Mouse (Mus musculus) neural tube, embryonic 13.5 days (tissue): ENCODE measurements around the gene Scarf1. TPM values are rescaled to one million over a fixed set of nuclear protein-coding genes. Genes with fewer than 3 reads are reported as not detected.

Experiments used
- ATAC-seq: fragments of 200-750 bp; cut with Nextera tagmentation; 2 replicates; pipeline ENCODE4 v1.8.0; 2017; ENCODE audit warnings: low read depth, mild to moderate bottlenecking, moderate TSS enrichment, moderate library complexity
- H3K27ac ChIP-seq: fragments of 300-500 bp; sonication (generic); replicated peaks from 2 replicates; pipeline ENCODE4 v1.5.1; 2015; ENCODE audit warnings: moderate library complexity, mild to moderate bottlenecking, inconsistent platforms
- H3K27me3 ChIP-seq: fragments of 300-500 bp; sonication (generic); 2 replicates; pipeline ENCODE4 v1.6.1; 2015; ENCODE audit warnings: mild to moderate bottlenecking, inconsistent platforms
- H3K36me3 ChIP-seq: fragments of 300-500 bp; sonication (generic); 2 replicates; pipeline ENCODE4 v1.6.1; 2015; ENCODE audit warnings: mild to moderate bottlenecking, inconsistent platforms
- H3K4me1 ChIP-seq: fragments of 300-500 bp; sonication (generic); replicated peaks from 2 replicates; pipeline ENCODE4 v1.6.1; 2015; ENCODE audit warnings: inconsistent platforms
- H3K4me2 ChIP-seq: fragments of 300-500 bp; sonication (generic); 2 replicates; pipeline ENCODE4 v1.6.1; 2015; ENCODE audit warnings: inconsistent platforms, mild to moderate bottlenecking, moderate library complexity
- H3K4me3 ChIP-seq: fragments of 300-500 bp; sonication (generic); 2 replicates; pipeline ENCODE4 v1.5.1; 2015; ENCODE audit warnings: mild to moderate bottlenecking, inconsistent platforms
- H3K9ac ChIP-seq: fragments of 300-500 bp; sonication (generic); 2 replicates; pipeline ENCODE4 v1.6.1; 2015; ENCODE audit warnings: moderate library complexity, mild to moderate bottlenecking, inconsistent platforms
- H3K9me3 ChIP-seq: fragments of 300-500 bp; sonication (generic); 2 replicates; pipeline ENCODE4 v1.6.1; 2016; ENCODE audit warnings: inconsistent platforms
- WGBS: fragments of 180-500 bp; shearing (Covaris S2); methylation state at CpG from one replicate; pipeline ENCODE4 v1.1.7; 2015; 5-methylcytosine and 5-hydroxymethylcytosine counted together
- polyA plus RNA-seq: library from polyadenylated mRNA; unstranded; fragments of >200 nt; fragmentation: Nextera tagmentation; extraction: Ambion mirVana; gene quantifications from 2 replicates; pipeline ENCODE4 v1.2.1, GENCODE M21; 2015

Gene Scarf1
- polyA plus RNA-seq, 1 experiment from 2014 or later, result 4.7 TPM

GRCm38 (mm10) chr11:75486601-75487285 lies 26.6 kb upstream of the Scarf1 start, which contains the start of gene Prpf8:
TSS of gene Prpf8 (plus strand) at chr11:75486816.
- Histone ChIP-seq H3K36me3 (peaks cover 34% of the 10 kb centered on the region), H3K9ac (peak within 1 kb of the TSS; percentile 97), H3K4me2 (peak within 1 kb of the TSS; percentile 84), H3K4me3 (peak within 1 kb of the TSS; percentile 92), H3K27me3 (peaks cover 5% of the 10 kb centered on the region; the same call in 1 of the 2 replicates), H3K27ac (peak within 1 kb of the TSS; percentile 75), H3K4me1 (peaks cover 18% of the 10 kb centered on the region), H3K9me3 (no peaks in the 10 kb centered on the region)
- WGBS, result under 1% methylated on average over 52 of the region's 52 CpGs
- peak; percentile 100 for ATAC-seq

- Histone ChIP-seq H3K27ac (no peak overlapping the region), H3K9me3 (no peaks in the 10 kb centered on the region), H3K27me3 (peaks cover 5% of the 10 kb centered on the region; the same call in 1 of the 2 replicates), H3K36me3 (peaks cover 42% of the 10 kb centered on the region), H3K9ac (peak overlapping the region; percentile 97), H3K4me2 (peak overlapping the region; percentile 84), H3K4me3 (peak overlapping the region; percentile 92), H3K4me1 (peaks cover 18% of the 10 kb centered on the region)
- no peak for ATAC-seq
- WGBS, result 46% methylated on average over 6 of the region's 6 CpGs
These were observed 25.8 kb upstream of the Scarf1 start for GRCm38 (mm10) chr11:75487496-75487895.

DNA sequence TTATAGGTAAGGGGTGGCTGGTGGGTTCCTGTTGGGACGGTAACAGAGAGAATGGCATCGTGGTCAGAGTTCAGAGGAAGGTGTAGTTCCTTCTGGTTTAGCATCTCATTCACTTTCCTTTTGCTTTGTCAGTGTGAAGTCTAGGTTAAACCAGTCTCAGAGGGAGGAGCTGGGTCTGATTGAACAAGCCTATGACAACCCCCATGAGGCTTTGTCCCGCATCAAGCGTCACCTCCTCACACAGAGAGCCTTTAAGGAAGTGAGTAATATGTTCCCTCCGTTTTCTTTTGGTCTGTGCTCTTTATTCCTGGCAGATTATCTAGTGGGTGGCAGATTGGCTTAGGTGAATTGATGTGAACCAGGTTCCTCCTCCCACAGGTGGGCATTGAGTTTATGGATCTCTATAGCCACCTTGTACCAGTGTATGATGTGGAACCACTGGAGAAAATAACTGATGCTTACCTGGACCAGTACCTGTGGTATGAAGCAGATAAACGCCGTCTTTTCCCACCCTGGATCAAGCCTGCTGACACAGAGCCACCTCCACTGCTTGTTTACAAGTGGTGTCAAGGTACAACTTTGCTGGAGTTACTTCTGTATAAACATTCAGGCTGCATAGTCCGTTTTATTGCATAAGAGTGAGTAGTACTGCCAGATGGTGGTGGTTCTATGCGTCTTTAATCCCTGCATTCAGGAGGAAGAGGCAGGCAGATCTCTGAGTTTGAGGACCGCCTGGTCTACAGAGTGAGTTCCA lies 18.9 kb upstream of the Scarf1 start:
- H3K4me2 ChIP-seq, result no peak overlapping the region
- H3K27me3 ChIP-seq, result no peaks in the 10 kb centered on the region
- no peak overlapping the region for H3K4me3 ChIP-seq
- H3K36me3 ChIP-seq, result peaks cover 99% of the 10 kb centered on the region
- H3K9ac ChIP-seq, result no peak overlapping the region
- WGBS, result 97% methylated on average over 10 of the region's 10 CpGs
- H3K4me1 ChIP-seq, result no peaks in the 10 kb centered on the region
- ATAC-seq, result no peak
- H3K9me3 ChIP-seq, result no peaks in the 10 kb centered on the region
- no peak overlapping the region for H3K27ac ChIP-seq

DNA sequence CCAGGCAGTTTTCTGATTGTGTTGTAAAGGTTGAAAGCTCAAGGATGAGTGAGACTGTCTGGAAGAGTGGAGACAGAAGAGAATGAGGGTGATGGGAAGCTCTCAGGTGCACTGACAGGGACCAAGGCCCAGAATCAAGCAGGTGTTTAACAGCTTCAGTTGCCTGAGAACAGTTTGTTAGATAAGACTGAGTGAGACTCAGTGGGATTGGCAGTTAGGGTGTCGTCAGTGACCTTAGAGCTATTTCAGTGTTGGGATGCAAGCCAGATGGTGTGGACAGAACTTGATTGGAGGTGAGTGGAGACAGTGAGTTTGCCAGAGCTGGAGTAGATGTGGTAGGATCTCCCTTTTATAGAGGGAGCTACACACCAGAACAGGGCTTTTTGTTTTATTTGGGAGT lies 15.2 kb upstream of the Scarf1 start:
- Histone ChIP-seq H3K4me1 (no peaks in the 10 kb centered on the region), H3K36me3 (peaks cover 99% of the 10 kb centered on the region), H3K9ac (no peak overlapping the region), H3K9me3 (no peaks in the 10 kb centered on the region), H3K27me3 (no peaks in the 10 kb centered on the region), H3K4me3 (no peak overlapping the region), H3K27ac (no peak overlapping the region), H3K4me2 (no peak overlapping the region)
- ATAC-seq, result no peak
- WGBS, result 88% methylated on average over 1 of the region's 1 CpGs

DNA sequence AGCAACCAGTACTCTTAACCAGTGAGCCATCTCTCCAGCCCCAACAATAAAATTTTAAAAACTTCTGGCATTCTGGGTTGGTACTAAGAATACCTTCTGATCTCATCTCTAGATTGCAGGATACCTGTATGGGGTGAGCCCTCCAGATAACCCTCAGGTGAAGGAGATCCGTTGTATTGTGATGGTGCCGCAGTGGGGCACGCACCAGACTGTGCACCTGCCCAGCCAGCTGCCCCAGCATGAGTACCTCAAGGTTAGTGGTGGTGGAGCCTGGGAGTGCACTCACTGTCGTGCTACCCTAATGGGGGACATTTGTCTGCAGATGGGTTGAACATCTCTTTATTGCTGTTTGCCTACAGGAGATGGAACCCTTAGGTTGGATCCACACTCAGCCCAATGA lies 5.2 kb upstream of the Scarf1 start:
- no peak overlapping the region for H3K4me3 ChIP-seq
- no peak for ATAC-seq
- H3K4me1 ChIP-seq, result peaks cover 23% of the 10 kb centered on the region
- H3K9me3 ChIP-seq, result no peaks in the 10 kb centered on the region
- H3K27me3 ChIP-seq, result no peaks in the 10 kb centered on the region
- no peak overlapping the region for H3K4me2 ChIP-seq
- peaks cover 74% of the 10 kb centered on the region for H3K36me3 ChIP-seq
- WGBS, result 95% methylated on average over 4 of the region's 4 CpGs
- no peak overlapping the region for H3K9ac ChIP-seq
- H3K27ac ChIP-seq, result no peak overlapping the region

DNA sequence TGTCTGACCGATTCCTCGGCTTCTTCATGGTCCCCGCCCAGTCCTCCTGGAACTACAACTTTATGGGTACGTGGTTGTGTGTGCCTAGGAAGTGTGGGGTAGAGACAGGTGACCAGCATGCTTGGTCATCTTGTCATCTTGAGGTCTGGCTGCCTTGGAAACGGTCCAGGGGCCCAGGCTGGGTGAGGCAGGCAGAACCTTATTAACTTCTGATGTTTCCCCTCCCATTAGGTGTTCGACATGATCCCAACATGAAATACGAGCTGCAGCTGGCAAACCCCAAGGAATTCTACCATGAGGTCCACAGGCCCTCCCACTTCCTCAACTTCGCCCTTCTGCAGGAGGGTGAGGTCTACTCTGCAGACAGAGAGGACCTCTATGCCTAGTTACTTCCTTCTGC lies 4.4 kb upstream of the Scarf1 start:
- Histone ChIP-seq H3K36me3 (peaks cover 66% of the 10 kb centered on the region), H3K4me1 (peaks cover 23% of the 10 kb centered on the region), H3K9me3 (no peaks in the 10 kb centered on the region), H3K27ac (no peak overlapping the region), H3K9ac (no peak overlapping the region), H3K4me3 (no peak overlapping the region), H3K27me3 (no peaks in the 10 kb centered on the region), H3K4me2 (no peak overlapping the region)
- no peak for ATAC-seq
- WGBS, result 79% methylated on average over 8 of the region's 8 CpGs

GRCm38 (mm10) chr11:75509741-75510626 lies 3.4 kb upstream of the Scarf1 start, which contains the start of gene Rilp:
TSS of gene Rilp (plus strand) at chr11:75510094.
- 2% methylated on average over 43 of the region's 43 CpGs for WGBS
- peaks cover 55% of the 10 kb centered on the region for H3K36me3 ChIP-seq
- H3K9ac ChIP-seq, result peak within 1 kb of the TSS; percentile 73
- H3K4me1 ChIP-seq, result peaks cover 23% of the 10 kb centered on the region
- peak within 1 kb of the TSS; percentile 84 for H3K4me2 ChIP-seq
- no peaks in the 10 kb centered on the region for H3K27me3 ChIP-seq
- H3K27ac ChIP-seq, result peak within 1 kb of the TSS; percentile 78
- H3K9me3 ChIP-seq, result no peaks in the 10 kb centered on the region
- peak within 1 kb of the TSS; percentile 50 for H3K4me3 ChIP-seq
- peak; percentile 87 for ATAC-seq

- peaks cover 23% of the 10 kb centered on the region for H3K4me1 ChIP-seq
- H3K4me2 ChIP-seq, result peak overlapping the region; percentile 84
- H3K27me3 ChIP-seq, result no peaks in the 10 kb centered on the region
- no peaks in the 10 kb centered on the region for H3K9me3 ChIP-seq
- peaks cover 49% of the 10 kb centered on the region for H3K36me3 ChIP-seq
- 1% methylated on average over 24 of the region's 24 CpGs for WGBS
- peak overlapping the region; percentile 73 for H3K9ac ChIP-seq
- peak; percentile 91 for ATAC-seq
- H3K27ac ChIP-seq, result peak overlapping the region; percentile 78
- H3K4me3 ChIP-seq, result peak overlapping the region; percentile 50
These were observed 2.7 kb upstream of the Scarf1 start for GRCm38 (mm10) chr11:75510627-75510993.

DNA sequence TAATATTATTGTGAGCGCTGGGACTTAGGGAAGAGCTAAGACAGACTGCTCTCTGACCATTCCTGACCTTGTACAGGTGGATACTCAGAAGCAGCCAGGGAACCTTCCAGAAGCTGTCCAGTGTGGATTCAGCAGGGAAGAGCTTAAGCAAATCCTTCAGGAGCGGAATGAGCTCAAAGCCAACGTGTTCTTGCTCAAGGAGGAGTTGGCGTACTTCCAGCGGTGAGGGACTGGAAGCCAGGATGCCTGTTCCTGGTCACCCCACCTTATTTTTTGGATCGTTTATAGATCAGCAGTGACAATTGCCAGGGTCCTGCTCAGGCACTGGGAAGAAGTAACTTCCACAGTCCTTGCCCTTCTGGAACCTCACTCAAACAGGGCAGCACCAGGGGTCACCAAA lies 2.1 kb upstream of the Scarf1 start:
- Histone ChIP-seq H3K27me3 (no peaks in the 10 kb centered on the region), H3K9me3 (no peaks in the 10 kb centered on the region), H3K9ac (no peak overlapping the region), H3K36me3 (peaks cover 43% of the 10 kb centered on the region), H3K4me1 (peaks cover 23% of the 10 kb centered on the region), H3K4me2 (no peak overlapping the region), H3K4me3 (no peak overlapping the region), H3K27ac (no peak overlapping the region)
- 90% methylated on average over 6 of the region's 6 CpGs for WGBS
- no peak for ATAC-seq

- Histone ChIP-seq H3K36me3 (peaks cover 32% of the 10 kb centered on the region), H3K4me1 (peaks cover 23% of the 10 kb centered on the region), H3K4me3 (no peak overlapping the region), H3K27me3 (no peaks in the 10 kb centered on the region), H3K4me2 (no peak overlapping the region), H3K27ac (no peak overlapping the region), H3K9ac (peak overlapping the region; percentile 8; the same call in 1 of the 2 replicates), H3K9me3 (no peaks in the 10 kb centered on the region)
- 79% methylated on average over 9 of the region's 9 CpGs for WGBS
- no peak for ATAC-seq
These were observed 880 bp upstream of the Scarf1 start for GRCm38 (mm10) chr11:75512301-75513018.

DNA sequence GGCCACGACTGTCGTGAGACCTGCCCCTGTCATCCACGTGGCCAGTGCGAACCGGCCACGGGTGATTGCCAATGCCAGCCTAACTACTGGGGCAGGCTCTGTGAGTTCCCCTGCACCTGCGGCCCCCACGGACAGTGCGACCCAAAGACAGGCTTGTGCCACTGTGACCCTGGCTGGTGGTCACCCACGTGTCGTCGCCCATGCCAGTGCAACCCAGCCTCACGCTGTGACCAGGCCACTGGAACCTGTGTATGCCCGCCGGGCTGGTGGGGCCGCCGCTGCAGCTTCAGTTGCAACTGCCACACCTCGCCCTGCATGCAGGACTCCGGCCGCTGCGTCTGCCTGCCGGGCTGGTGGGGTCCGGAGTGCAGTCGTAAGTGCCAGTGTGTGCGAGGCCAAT lies 1.8 kb downstream of the Scarf1 start:
- Histone ChIP-seq H3K9ac (no peak overlapping the region), H3K27me3 (no peaks in the 10 kb centered on the region), H3K36me3 (peaks cover 8% of the 10 kb centered on the region), H3K27ac (no peak overlapping the region), H3K4me2 (no peak overlapping the region), H3K4me3 (no peak overlapping the region), H3K4me1 (peaks cover 8% of the 10 kb centered on the region), H3K9me3 (no peaks in the 10 kb centered on the region)
- 92% methylated on average over 25 of the region's 25 CpGs for WGBS
- ATAC-seq, result no peak
